Mouse (Mus musculus) embryonic fibroblast, embryonic 13.5 days (primary cell): ENCODE data around the gene Gm960.

Experiments
- CTCF ChIP-seq: IDR thresholded peaks from 2 replicates; pipeline ENCODE4 v1.5.1; 2011; ENCODE audit warnings: mild to moderate bottlenecking, control low read depth, low read length, moderate library complexity, borderline replicate concordance; ENCODE audit not compliant: insufficient read depth
- POLR2A ChIP-seq: IDR thresholded peaks from 2 replicates; pipeline ENCODE4 v1.6.1; 2011; ENCODE audit warnings: low read depth, mild to moderate bottlenecking, control low read depth, low read length, moderate library complexity

DNA sequence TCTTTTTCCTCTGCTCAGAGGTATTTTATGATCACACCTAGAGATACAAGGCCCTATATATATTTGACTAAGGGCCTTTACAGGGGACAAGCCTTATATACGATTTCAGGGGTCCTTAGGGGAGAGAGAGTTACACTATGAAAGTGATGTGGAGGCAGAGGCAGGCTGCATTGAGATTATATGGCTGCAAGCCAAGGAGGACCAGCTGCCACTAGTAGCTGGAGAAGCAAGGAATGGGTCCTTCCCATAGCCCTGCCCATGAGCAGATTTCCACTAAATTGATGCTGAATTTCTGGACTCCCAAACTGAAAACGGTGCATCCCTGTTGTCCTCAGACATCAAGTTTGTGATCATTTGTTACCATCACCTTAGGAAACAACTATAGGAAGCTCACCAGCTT is 114.6 kb downstream of the Gm960 start:
- TF ChIP-seq CTCF (no peak), POLR2A (no peak)
